Mouse (Mus musculus): ENCODE data around the gene Bsdc1.

The Bsdc1 gene

GRCm38 (mm10) chr4:129479863-129480262, 18.5 kb downstream of the Bsdc1 start:
- no peak for DNase-seq (ENCODE audit: low spot score in 2 of 2)

- no peak for DNase-seq (ENCODE audit: low spot score in 2 of 2)
Measured at GRCm38 (mm10) chr4:129481090-129481489, 19.7 kb downstream of the Bsdc1 start.

- DNase-seq (ENCODE audit: low spot score in 2 of 2) = no peak
Measured at GRCm38 (mm10) chr4:129490972-129491880, 29.8 kb downstream of the Bsdc1 start, which contains the start of the genes Tssk3 and Fam229a. Gene Tssk3 (minus strand): TSS chr4:129491022. Gene Fam229a (plus strand): TSS chr4:129491190.

- DNase-seq (ENCODE audit: low spot score in 2 of 2) = no peak
Measured at GRCm38 (mm10) chr4:129494681-129495080, 33.3 kb downstream of the Bsdc1 start.

- peak; percentile 61 to 79 for DNase-seq (ENCODE audit: low spot score in 2 of 2)
Measured at GRCm38 (mm10) chr4:129495672-129496562, 34.5 kb downstream of the Bsdc1 start.

GRCm38 (mm10) chr4:129496631-129497030, 35.2 kb downstream of the Bsdc1 start:
- no peak for DNase-seq (ENCODE audit: low spot score in 2 of 2)

GRCm38 (mm10) chr4:129498941-129499340, 37.6 kb downstream of the Bsdc1 start:
- DNase-seq (ENCODE audit: low spot score in 2 of 2) = no peak

GRCm38 (mm10) chr4:129500017-129500416, 38.6 kb downstream of the Bsdc1 start:
- DNase-seq (ENCODE audit: low spot score in 2 of 2) = no peak

- DNase-seq (ENCODE audit: low spot score in 2 of 2) = peak in 1 of 2 experiments; percentile 68
Measured at GRCm38 (mm10) chr4:129500607-129501566, 39.5 kb downstream of the Bsdc1 start.

- DNase-seq (ENCODE audit: low spot score in 2 of 2) = no peak
Measured at GRCm38 (mm10) chr4:129502327-129502888, 41.0 kb downstream of the Bsdc1 start.

- DNase-seq (ENCODE audit: low spot score in 2 of 2) = peak in 1 of 2 experiments; percentile 6
Measured at GRCm38 (mm10) chr4:129502901-129503444, 41.6 kb downstream of the Bsdc1 start.

- DNase-seq (ENCODE audit: low spot score in 2 of 2) = no peak
Measured at GRCm38 (mm10) chr4:129505511-129505910, 44.1 kb downstream of the Bsdc1 start.

GRCm38 (mm10) chr4:129507434-129508236, 46.3 kb downstream of the Bsdc1 start:
- DNase-seq (ENCODE audit: low spot score in 2 of 2) = no peak

- no peak for DNase-seq (ENCODE audit: low spot score in 2 of 2)
Measured at GRCm38 (mm10) chr4:129508237-129508515, 46.8 kb downstream of the Bsdc1 start.

GRCm38 (mm10) chr4:129508834-129509600, 47.6 kb downstream of the Bsdc1 start:
- no peak for DNase-seq (ENCODE audit: low spot score in 2 of 2)

GRCm38 (mm10) chr4:129509650-129510049, 48.3 kb downstream of the Bsdc1 start:
- no peak for DNase-seq (ENCODE audit: low spot score in 2 of 2)

- no peak for DNase-seq (ENCODE audit: low spot score in 2 of 2)
Measured at GRCm38 (mm10) chr4:129510723-129511412, 49.5 kb downstream of the Bsdc1 start.

- DNase-seq (ENCODE audit: low spot score in 2 of 2) = no peak
Measured at GRCm38 (mm10) chr4:129511413-129512096, 50.2 kb downstream of the Bsdc1 start.

Data from frontal cortex, postnatal 14 days (tissue).